Mouse (Mus musculus): ENCODE results near the gene Klhl32. TPM values are rescaled to one million over a fixed set of nuclear protein-coding genes. Genes with fewer than 3 reads are reported as not detected.

Gene Klhl32
- polyA plus RNA-seq, 1 experiment, result 0.51 TPM

DNA sequence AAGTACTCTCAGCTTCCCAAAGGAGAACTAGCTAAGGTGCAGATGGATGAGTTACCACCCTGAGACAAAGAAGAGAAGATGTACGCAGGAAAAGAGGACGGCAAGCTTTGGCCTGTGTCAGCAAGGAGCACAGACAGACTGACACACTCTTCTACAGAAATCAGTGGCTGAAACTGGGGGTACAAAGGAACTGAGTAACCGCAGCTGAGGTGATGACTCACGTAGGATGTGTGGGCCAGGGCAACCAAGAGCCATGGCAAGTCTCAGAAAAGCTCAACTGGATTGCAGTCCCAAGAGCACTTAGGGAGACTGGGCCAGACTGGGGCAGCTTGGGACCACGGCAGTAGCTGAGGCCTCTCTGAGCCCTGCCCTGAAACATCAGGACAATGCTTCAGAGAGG is 53.6 kb downstream of the Klhl32 start:
- H3K4me3 ChIP-seq (ENCODE audit: insufficient read depth, low read length), result no peak overlapping the region
- no peak overlapping the region for H3K27ac ChIP-seq (ENCODE audit: insufficient read depth, low read length)
- no peaks in the 10 kb centered on the region for H3K4me1 ChIP-seq (ENCODE audit: control insufficient read depth, insufficient read depth, low read length)
- no peak for TF ChIP-seq CTCF (IDR thresholded peaks at IDR 0.05; ENCODE audit: borderline replicate concordance, insufficient read depth, low read length)
- no peak for TF ChIP-seq POLR2A (IDR thresholded peaks at IDR 0.05; ENCODE audit: low read depth, low read length)

DNA sequence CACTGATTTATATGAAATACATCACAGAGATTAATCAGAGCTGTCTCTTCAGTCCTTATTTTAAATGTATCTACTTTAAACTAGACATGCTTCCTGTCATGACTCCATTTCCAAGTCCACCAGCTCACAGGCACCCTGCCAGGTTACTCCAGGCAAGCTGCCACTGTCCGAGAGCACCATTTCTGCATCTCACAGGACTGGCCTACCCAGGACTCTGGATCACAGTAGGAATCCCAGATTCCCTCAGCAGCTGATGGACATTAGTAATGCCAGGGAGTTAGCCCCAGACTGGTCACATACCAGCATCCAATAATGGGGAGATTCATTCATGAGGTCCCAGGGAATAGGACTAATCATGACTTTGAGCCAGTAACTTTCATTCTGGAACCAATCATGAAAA is 54.7 kb downstream of the Klhl32 start:
- H3K4me3 ChIP-seq (ENCODE audit: insufficient read depth, low read length), result no peak overlapping the region
- no peak overlapping the region for H3K27ac ChIP-seq (ENCODE audit: insufficient read depth, low read length)
- TF ChIP-seq POLR2A (IDR thresholded peaks at IDR 0.05; ENCODE audit: low read depth, low read length), result no peak
- TF ChIP-seq CTCF (IDR thresholded peaks at IDR 0.05; ENCODE audit: borderline replicate concordance, insufficient read depth, low read length), result no peak
- no peaks in the 10 kb centered on the region for H3K4me1 ChIP-seq (ENCODE audit: control insufficient read depth, insufficient read depth, low read length)

DNA sequence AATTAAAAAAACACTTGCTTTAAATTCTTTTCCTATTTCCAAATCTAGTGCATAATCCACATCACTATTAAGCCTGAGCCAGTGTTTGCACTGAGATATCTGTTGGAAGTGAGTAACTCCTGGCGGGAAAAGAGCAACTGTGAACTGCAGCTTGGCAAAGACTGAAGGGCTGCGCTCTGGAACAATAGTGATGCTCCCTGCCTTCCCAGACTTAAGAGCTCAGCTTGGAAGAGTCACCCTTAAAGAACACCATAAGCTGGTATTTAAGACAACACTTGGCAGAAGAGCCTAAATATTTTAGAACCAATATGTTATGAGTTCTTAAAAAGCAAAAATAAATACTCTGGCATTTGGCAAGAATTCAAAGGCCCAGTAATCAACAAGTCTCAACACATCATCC is 55.7 kb downstream of the Klhl32 start:
- TF ChIP-seq POLR2A (IDR thresholded peaks at IDR 0.05; ENCODE audit: low read depth, low read length) (no peak), CTCF (IDR thresholded peaks at IDR 0.05; ENCODE audit: borderline replicate concordance, insufficient read depth, low read length) (no peak)
- Histone ChIP-seq H3K4me1 (ENCODE audit: control insufficient read depth, insufficient read depth, low read length) (no peaks in the 10 kb centered on the region), H3K27ac (ENCODE audit: insufficient read depth, low read length) (no peak overlapping the region), H3K4me3 (ENCODE audit: insufficient read depth, low read length) (no peak overlapping the region)

DNA sequence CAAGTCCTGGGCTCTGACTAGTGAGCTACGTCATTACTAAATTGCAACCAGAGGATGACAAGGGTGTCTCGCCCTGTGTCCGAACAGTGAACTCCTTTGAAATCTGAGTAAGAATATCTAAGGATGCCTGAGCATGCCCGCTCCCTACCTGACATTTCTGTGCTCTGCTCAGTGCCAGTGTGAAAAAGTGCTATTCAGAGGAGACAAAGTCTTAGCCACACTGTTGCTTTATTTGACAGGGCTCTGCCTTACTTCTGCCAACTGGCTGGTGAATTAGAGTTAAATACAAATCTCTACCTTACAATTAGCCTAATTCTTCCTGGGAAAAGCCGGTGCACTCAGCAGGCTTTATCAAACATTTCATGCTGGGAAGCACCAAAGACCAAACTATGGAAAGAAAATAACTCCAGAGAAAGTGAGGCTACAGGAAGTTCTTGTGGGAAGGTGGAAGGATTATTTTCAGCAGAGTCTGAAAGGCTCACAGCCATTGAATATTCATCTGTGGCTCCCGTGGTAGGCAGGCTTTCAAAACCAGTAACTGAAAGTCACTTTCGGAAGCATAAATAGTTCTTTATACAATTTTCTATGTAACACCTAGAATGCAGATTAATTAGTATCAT is 57.1 kb downstream of the Klhl32 start:
- H3K27ac ChIP-seq (ENCODE audit: insufficient read depth, low read length), result no peak overlapping the region
- TF ChIP-seq CTCF (IDR thresholded peaks at IDR 0.05; ENCODE audit: borderline replicate concordance, insufficient read depth, low read length) (no peak), POLR2A (IDR thresholded peaks at IDR 0.05; ENCODE audit: low read depth, low read length) (no peak)
- no peak overlapping the region for H3K4me3 ChIP-seq (ENCODE audit: insufficient read depth, low read length)
- no peaks in the 10 kb centered on the region for H3K4me1 ChIP-seq (ENCODE audit: control insufficient read depth, insufficient read depth, low read length)

DNA sequence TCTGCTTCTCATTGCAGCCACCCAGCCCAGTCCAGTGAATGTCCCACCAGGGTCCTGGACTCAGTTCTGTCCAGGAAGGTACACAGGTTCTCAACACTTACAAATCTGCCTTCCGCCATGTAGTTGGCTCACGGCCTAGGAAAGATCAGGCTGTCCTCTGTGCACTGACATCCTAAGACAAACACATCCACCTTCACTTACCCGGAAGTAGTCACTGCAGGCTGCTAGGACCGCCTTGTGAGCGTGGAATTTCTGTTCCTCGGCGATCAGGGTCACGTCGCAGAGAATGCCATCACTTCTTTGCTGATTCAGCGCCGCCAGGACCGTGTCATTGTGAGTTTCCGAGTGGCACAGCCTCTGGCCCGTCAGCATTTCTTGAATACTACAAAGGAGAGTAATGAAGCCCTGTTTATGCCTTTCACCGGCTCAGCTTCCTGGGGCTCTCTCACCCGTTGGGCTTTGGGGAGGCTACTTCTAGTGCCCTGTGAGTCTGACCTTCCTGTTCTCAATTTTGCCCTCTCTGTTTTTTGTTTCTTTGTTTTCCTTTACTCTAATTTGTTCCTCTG is 58.4 kb downstream of the Klhl32 start:
- no peak for TF ChIP-seq CTCF (IDR thresholded peaks at IDR 0.05; ENCODE audit: borderline replicate concordance, insufficient read depth, low read length)
- TF ChIP-seq POLR2A (IDR thresholded peaks at IDR 0.05; ENCODE audit: low read depth, low read length), result no peak

DNA sequence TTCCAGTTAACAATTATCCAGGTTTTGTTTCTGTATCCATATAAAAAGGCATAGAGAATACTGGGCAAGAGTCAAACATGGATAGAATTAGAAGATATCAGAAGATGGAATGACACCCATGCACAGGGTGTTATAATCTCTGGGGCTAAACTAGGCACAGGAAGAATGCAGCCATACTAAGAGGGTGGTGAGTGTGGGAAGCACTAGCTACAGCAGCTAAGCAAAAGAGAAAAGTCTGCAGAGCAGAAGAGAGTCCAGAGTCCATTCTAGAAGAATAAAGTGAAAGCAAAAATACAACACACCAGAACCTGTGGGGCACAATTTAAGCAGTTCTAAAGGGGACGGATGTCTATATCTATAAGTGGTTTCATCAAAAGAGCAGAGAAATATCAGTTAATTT is 61.6 kb downstream of the Klhl32 start:
- TF ChIP-seq POLR2A (IDR thresholded peaks at IDR 0.05; ENCODE audit: low read depth, low read length), result no peak
- TF ChIP-seq CTCF (IDR thresholded peaks at IDR 0.05; ENCODE audit: borderline replicate concordance, insufficient read depth, low read length), result no peak
- Histone ChIP-seq H3K4me1 (ENCODE audit: control insufficient read depth, insufficient read depth, low read length) (no peaks in the 10 kb centered on the region), H3K4me3 (ENCODE audit: insufficient read depth, low read length) (no peak overlapping the region), H3K27ac (ENCODE audit: insufficient read depth, low read length) (no peak overlapping the region)

More for the DNA sequence above, 58.4 kb downstream of the Klhl32 start:
- Histone ChIP-seq H3K4me1 (ENCODE audit: control insufficient read depth, insufficient read depth, low read length) (no peaks in the 10 kb centered on the region), H3K4me3 (ENCODE audit: insufficient read depth, low read length) (no peak overlapping the region), H3K27ac (ENCODE audit: insufficient read depth, low read length) (no peak overlapping the region)

DNA sequence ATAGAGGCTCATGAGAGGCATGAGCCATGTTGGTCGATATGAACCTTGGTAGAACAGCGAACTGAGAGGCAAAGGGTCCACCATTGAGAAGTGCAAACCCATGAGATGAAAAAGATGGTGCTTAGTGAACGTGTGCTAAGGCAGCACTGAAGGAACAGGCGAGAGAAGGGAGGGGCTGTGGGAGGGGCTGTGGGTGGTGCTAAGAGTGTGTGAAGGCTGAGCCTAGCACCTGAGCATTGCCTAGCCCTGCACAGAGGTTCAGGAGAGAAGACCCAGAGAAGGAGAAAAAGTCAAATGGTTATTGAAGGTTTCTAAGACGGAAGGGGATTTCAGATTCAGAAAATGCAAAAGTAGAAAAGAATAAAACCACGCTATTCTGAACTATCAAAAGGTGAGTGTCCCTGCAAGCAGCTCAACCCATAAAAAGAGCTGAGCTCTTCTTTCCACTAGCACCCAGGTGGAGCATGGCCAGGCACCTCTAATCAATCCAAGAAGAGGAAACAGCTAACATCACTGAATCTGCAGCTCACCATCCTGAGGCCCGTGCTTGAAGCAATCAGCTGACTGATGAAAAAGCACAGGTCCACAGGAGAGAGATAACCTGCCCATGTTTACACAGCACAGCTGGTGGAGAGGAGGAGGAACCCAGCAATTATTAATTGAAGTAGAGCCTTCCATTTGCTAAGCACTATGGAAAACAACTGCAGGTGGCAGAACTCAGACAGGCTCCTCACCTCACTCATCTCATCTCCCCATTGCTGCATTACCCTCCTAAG is 65.0 kb downstream of the Klhl32 start:
- H3K4me3 ChIP-seq (ENCODE audit: insufficient read depth, low read length), result no peak overlapping the region
- TF ChIP-seq POLR2A (IDR thresholded peaks at IDR 0.05; ENCODE audit: low read depth, low read length), result no peak
- TF ChIP-seq CTCF (IDR thresholded peaks at IDR 0.05; ENCODE audit: borderline replicate concordance, insufficient read depth, low read length), result no peak
- no peaks in the 10 kb centered on the region for H3K4me1 ChIP-seq (ENCODE audit: control insufficient read depth, insufficient read depth, low read length)
- H3K27ac ChIP-seq (ENCODE audit: insufficient read depth, low read length), result no peak overlapping the region

DNA sequence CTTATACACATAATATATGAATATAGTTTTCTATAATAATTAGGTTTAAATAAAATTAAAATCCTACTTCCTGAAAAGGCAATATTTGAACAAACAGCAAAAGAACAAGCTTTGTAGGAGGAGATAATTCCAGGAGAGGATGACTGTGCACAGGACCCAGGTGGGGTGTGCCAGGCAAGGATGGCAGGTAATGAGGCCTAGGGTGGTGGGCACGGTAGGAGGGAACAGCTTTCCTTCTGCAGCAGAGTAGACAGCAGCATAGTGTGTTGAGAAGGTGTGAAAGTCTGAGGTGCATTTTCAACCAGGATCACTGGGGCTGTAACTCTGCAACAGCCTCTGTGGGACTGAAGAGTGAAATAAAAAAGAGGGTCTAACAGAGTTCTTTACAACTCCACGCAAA is 85.0 kb downstream of the Klhl32 start:
- no peaks in the 10 kb centered on the region for H3K4me1 ChIP-seq (ENCODE audit: control insufficient read depth, insufficient read depth, low read length)
- H3K27ac ChIP-seq (ENCODE audit: insufficient read depth, low read length), result no peak overlapping the region
- TF ChIP-seq POLR2A (IDR thresholded peaks at IDR 0.05; ENCODE audit: low read depth, low read length) (no peak), CTCF (IDR thresholded peaks at IDR 0.05; ENCODE audit: borderline replicate concordance, insufficient read depth, low read length) (no peak)
- no peak overlapping the region for H3K4me3 ChIP-seq (ENCODE audit: insufficient read depth, low read length)

DNA sequence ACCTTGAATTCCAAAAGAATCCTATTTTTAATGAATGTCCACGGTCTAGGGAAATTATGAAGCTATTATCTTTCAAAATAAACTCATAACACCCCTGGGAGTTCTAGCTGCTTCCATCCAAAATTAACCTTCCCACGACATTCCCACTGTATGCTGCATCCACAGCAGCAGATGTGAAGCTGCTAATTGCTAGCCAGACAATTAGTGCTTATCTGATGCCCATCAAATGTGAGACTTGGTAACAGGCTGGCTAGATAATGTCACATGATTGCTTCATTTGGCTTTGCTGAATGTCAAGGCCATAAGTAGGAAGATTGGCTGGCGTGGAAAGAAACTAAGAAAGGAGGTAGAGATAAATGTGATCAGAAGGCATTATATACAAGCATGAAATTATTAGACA is 85.5 kb downstream of the Klhl32 start:
- no peak for TF ChIP-seq CTCF (IDR thresholded peaks at IDR 0.05; ENCODE audit: borderline replicate concordance, insufficient read depth, low read length)
- TF ChIP-seq POLR2A (IDR thresholded peaks at IDR 0.05; ENCODE audit: low read depth, low read length), result no peak
- no peaks in the 10 kb centered on the region for H3K4me1 ChIP-seq (ENCODE audit: control insufficient read depth, insufficient read depth, low read length)
- H3K27ac ChIP-seq (ENCODE audit: insufficient read depth, low read length), result no peak overlapping the region
- no peak overlapping the region for H3K4me3 ChIP-seq (ENCODE audit: insufficient read depth, low read length)

DNA sequence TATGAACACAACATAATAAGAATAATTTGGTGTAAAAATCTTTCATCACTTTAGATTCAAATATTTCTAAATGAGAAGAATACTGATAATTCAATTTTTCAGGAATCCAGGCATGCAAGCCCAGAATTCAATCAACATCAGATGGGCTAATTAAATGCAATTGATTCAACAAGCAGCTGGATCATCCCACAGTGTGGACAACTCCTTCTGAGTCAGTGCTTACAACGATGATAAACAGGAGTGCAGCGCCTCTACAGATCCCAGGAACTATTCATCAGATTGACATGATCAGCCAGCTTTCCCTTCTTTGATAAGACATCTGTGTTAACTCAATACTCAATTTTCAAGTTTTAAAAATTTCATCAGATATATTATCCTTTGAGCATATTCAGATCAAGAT is 86.4 kb downstream of the Klhl32 start:
- Histone ChIP-seq H3K27ac (ENCODE audit: insufficient read depth, low read length) (no peak overlapping the region), H3K4me1 (ENCODE audit: control insufficient read depth, insufficient read depth, low read length) (no peaks in the 10 kb centered on the region), H3K4me3 (ENCODE audit: insufficient read depth, low read length) (no peak overlapping the region)
- TF ChIP-seq CTCF (IDR thresholded peaks at IDR 0.05; ENCODE audit: borderline replicate concordance, insufficient read depth, low read length) (no peak), POLR2A (IDR thresholded peaks at IDR 0.05; ENCODE audit: low read depth, low read length) (no peak)
